Mouse (Mus musculus): ENCODE data around the gene Syne4.

Syne4 gene

DNA sequence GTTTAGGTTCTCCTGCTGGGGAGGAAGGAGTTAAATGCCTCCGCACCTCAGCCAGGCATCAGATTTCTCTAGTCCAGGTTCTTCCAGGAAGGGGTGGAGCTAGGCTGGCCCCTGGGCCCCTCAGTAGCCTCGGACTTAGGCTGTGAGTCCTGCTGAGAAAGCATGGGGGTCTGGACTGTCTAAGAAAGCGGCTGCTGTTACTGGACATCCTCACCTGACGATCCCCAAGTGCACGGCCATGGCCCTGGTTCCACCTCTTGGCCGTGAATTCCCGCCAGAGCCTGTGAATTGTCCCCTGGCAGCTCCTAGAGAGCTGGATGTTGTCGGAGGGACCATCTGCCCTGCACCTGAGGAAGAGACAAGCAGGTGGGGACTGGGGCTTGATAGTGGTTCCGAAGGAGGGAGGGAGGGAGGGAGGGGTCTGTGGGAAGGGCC is at the start of gene Syne4:
Syne4 (plus strand) TSS at position 87 of the 435 bp plus-strand sequence.
- no peak for DNase-seq (ENCODE audit: low read depth, low spot score)

DNA sequence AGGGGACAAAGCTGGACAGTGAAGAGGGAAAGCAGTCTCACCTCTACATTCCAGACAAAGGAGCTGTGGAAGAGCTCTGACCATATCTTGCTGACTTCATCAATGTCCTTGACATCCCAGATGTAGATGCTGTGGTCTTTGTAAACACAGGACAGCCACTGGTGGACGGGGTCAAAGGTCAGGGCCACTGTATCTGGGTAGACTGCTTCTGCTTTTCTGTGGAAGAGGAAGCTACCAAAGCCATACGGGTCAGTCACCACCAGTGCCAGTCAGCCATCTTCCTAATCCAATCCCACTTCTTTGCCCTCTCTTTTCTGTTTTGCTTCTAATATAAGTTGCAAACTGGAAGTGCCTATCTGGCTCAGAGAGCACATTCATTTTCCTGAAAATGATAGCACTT is 49.6 kb upstream of the Syne4 start:
- DNase-seq (ENCODE audit: low read depth, low spot score), result no peak

DNA sequence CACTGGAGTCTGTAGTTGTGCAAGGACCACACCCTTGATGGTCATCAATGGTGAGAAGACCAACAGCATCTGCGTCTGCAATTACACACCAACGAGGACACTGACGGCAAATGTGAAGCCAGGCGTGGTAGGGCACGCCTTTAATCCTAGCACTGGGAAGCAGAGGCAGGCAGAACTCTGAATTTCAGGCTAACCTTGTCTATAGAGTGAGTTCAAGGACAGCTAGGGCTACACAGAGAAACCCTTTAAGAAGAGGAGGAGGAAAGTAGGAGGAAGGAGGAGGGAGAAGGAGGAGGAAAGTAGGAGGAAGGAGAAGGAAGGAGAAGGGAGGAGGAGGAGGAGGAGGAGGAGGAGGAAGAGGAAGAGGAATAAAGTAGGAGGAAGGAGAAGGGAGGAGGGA is 49.1 kb upstream of the Syne4 start:
- no peak for DNase-seq (ENCODE audit: low read depth, low spot score)

DNA sequence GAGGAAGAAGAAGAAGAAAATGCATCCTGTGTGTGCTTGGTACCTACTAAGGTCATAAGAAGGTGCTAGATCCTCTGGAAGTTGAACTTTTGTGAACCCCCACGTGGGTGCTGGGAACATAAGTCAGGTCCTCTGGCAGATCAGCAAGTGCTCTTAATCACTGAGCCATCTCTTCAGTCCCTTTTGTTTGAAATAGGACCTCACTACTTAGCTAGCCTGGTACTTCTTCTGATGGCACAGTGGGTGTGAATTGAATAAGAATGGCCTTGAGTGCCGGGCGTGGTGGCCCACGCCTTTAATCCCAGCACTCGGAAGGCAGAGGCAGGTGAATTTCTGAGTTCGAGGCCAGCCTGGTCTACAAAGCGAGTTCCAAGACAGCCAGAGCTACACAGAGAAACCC is 48.7 kb upstream of the Syne4 start:
- DNase-seq (ENCODE audit: low read depth, low spot score), result no peak

DNA sequence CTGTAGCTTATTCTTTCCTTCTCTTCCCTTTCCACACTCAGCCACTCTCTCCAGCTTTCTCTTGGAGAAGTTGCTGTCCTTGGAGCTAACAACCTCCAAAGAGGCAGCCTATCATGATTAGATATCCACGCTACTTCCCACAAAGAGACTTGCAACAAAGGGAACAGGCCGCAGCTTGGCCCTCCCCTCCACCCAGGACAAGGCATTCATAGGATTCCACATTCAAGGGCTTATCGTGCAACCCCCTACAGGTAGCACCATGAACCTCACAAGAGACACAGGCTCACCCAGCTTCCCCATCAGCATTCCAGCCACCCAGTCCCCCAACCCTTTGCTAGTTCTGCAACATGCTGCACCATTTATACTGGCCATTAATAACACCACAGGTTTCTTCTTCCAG is 47.8 kb upstream of the Syne4 start:
- no peak for DNase-seq (ENCODE audit: low read depth, low spot score)

DNA sequence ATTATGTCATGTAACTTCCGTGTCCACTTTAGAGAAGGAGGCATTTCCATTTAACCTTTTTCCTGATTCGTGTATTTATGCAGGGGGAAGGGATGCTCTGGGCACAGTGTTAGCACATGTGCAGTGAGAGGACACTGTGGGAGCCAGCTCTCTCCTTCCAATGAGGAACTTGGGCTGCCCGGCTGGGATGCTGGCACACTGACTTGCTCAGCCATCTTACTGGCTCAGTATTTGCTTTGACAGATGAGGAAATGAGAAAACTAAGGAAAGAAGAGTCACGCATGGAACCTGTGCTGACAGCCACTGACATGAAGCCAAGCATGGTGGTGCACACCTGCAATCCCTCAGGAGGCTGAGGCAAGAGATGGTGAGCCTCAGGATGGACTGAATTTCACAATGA is 45.0 kb upstream of the Syne4 start:
- no peak for DNase-seq (ENCODE audit: low read depth, low spot score)

DNA sequence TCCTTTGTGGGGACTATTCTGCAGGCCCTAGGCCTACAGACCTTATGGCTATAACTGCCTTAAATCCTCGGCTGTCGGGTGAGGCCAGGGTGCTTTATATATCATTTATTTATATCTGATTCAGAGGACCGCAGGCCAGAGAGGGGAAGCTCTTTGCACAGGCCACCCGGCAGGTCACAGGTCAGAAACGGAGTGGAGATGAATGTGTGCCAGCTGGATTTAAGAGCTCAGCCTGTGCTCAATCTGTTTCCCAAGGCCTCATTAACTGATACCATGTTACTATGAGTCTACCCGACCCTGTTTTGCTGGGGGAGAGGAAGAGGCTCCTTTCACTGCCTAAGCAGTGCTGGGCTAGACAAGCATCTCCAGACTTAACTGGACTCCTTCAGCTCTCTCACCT is 40.2 kb upstream of the Syne4 start:
- no peak for DNase-seq (ENCODE audit: low read depth, low spot score)

DNA sequence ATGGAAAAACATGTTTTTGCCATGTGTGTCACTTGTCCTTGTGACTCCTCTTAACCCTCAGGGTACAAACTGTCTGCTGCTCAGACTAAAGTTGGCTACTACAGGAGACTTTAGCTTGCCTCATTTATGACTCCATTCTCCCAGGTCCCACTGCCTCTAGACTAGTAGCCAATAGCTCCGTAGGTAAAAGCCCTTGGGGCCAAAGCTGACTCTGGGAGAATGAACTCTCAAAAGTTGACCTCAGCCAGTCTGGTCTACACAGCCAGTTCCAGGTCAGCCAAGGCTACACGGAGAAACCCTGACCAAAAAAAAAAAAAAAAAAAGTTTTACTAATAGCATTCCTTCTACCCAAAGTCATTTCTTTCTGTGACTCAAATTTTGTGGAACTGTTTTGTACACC is 35.7 kb upstream of the Syne4 start:
- DNase-seq (ENCODE audit: low read depth, low spot score), result no peak

DNA sequence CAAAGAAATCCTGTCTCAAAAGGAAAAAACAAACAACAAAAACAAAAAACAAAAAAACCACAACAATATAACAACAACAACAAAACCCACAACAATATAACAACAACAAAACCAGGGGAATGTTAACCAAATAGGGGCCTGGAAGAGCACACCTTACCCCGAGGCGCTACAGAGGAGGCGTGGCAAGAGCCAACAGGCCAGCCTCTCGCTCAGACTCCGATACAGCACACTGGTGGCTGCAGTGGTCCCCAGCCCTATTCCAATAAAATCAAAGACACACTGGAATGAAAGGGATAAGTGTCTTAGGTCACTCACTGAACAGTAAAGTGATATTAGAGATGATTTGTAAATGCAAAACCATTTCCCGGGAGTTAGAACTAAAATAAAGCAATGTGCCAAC is 35.1 kb upstream of the Syne4 start:
- no peak for DNase-seq (ENCODE audit: low read depth, low spot score)

DNA sequence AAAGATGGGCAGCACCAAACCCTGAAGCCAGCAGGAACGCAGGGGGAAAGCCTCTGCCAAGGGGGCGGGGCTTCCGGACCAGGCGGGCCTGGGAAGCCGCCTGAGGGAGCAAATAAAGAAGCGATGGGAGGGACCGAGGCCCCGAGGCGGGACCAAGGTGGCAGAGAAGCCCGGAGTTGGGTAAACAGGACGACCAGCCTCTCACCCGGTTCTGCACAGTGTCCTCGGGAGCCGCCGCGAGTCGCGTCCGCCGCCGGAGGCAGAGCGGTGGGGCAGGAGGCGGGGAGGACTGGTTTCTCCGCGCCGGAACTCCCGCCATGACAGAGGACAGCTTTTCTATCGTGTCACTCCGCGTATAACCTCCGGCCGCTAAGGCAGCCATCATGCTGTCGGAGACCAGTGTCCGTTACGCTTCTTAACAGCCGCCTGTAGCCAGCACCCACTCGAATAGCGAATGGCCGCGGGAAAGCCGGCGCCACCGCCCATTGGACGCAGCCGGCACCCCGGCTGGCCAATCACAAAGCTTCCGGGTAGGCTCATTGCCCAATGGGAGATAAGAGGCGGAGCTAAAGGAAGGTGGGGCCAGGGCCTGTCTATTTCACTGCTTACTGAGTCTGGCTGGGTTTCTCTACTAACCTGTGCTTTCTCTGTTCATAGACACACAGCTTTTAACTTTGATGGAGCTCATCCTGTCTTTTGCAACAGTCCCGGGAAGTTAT is 34.5 kb upstream of the Syne4 start, which contains the start of the genes Thap8 and Wdr62:
Thap8 (plus strand) TSS at position 144 of the 719 bp plus-strand sequence.
Wdr62 (minus strand) TSS at position 469 of the 719 bp plus-strand sequence.
- peak; percentile 96 for DNase-seq (ENCODE audit: low read depth, low spot score)

DNA sequence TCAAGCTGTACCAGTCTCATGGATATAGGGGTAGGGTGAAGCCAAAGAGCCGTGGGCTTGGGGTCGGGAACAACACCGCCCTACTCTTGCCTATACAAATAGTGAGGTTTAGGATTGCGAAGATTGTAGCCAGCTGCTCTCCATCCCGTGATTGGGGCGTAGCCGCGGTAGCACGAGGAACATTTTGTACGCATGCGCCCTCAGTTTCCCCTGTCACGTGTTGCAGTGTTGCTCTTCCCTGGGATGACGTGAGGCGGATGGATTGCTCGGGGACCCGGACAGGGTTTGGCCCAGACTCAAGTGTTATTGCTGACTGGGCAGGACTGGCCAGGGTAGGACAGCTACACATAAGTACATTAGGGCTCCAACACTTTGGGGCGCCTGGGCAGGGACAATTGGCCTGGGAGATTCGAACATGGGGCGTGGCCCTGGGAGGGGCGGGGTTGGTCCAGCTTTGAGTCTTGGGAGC is 33.9 kb upstream of the Syne4 start:
- DNase-seq (ENCODE audit: low read depth, low spot score), result peak; percentile 91

DNA sequence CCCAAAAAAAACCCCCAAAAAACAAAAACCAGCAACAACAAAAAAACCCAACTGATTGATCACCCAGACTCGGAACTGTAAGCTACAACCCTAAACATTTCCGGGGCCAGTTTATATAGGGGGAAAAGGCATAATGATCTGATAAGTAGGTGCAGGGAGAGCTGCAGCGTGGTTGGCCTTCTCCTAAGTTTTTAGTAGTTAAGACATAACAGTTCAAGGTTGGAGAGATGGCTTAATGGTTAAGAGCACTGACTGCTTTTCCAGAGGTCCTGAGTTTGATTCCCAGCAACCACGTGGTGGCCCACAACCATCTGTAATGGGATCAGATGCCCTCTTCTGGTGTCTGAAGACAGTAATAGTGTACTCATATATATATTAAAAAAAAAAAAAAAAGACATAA is 33.1 kb upstream of the Syne4 start:
- no peak for DNase-seq (ENCODE audit: low read depth, low spot score)

DNA sequence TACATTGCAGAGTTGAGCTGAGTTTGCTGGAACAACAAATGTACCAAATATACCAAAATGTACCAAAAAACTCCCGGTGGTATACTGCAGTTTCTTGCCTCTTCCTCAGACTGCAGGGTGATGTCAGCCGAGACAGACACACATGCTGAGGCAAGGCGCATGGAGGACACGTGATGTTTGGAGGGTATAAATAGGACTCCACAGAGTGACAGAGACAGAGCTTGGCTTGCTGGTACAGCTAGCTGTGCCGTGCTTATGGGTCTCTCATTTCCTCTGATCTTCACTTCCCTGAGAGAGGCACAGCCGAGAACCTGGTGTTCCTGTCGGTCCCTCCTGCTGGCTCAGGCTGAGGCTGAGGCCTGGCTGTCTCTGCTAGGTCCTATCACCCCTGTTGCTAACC is 31.9 kb upstream of the Syne4 start:
- no peak for DNase-seq (ENCODE audit: low read depth, low spot score)

DNA sequence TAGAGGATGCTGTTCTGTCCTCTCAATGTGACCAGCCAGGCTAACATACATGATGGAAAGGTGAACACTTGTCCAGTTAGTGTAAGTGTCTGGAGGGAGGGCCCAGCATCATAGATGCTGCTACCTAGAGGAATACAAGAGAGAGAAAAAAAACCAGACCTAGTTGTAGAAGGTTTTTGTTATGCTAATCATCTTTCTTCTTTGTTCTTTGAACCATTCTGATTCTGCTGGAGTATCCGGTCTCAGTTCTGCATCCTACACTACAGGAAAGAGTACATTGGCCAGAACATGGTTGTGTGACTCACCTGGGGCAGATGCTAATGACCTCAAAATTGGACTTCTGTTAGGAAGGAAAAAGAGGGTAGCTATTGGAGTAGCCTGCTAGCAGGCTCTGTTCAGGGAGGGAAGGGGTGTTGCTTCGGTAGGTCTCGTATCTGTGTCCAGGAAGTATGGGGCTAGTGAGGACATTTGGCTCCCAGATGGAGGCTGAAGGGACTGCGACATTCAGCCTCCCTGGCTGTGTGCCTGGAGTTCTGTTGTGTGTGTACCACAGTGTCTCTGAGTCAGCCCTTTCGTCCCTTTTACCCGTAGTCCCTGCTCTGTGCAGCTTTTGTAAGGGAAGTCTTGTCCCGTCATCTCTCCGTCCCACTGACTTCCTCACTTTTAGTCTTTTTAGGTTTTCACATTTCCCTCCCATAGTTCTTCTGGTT is 27.8 kb upstream of the Syne4 start:
- no peak for DNase-seq (ENCODE audit: low read depth, low spot score)

DNA sequence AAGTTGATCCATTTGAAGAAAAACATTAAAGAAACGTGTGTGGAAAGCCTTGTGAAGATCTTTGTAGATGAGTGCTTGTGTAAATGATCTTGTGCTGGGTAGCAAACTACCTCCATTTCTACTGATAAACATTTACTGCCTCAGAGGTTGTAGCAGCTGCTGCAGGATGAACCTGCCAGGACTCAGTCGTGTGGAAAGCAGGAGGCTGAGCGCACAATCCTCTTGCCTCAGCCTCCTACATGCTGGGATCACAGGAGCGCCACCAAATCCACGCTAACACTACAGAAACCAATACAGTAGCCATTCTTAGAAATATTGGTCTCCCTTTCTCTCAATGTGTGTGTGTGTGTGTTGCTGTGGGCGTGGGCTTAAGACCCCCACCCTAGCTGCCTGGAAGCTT is 26.6 kb upstream of the Syne4 start:
- DNase-seq (ENCODE audit: low read depth, low spot score), result no peak

DNA sequence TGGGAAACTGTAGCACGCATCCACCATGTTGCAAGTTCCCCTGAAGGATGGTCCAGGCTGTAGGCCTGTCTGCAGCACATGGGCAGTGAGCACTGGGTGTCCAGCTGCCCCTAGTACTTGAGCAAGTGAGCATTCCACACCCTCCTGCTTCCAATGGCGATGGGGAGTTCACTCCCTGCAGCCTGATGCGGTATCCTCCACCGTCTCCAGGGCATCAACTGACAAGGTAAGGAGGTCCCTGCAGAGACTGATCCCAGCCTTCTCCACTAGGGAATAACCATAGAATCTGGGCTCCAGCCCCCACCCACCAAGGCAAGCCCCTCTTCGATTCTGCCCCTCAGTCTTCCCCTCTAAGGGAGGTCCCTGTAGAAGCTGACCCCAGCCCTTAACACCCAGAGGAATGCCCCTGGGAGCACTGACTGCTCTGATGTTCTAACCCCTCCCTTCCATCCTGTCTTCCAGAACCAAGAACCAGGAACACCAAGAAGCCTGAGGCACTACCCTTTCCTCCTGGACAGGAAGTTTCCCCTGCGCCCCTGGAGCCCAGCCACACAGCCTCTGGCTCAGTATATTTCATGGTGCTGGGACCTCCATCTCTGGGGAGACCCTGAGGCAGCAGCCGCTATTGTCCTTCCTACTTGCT is 25.4 kb upstream of the Syne4 start:
- no peak for DNase-seq (ENCODE audit: low read depth, low spot score)

DNA sequence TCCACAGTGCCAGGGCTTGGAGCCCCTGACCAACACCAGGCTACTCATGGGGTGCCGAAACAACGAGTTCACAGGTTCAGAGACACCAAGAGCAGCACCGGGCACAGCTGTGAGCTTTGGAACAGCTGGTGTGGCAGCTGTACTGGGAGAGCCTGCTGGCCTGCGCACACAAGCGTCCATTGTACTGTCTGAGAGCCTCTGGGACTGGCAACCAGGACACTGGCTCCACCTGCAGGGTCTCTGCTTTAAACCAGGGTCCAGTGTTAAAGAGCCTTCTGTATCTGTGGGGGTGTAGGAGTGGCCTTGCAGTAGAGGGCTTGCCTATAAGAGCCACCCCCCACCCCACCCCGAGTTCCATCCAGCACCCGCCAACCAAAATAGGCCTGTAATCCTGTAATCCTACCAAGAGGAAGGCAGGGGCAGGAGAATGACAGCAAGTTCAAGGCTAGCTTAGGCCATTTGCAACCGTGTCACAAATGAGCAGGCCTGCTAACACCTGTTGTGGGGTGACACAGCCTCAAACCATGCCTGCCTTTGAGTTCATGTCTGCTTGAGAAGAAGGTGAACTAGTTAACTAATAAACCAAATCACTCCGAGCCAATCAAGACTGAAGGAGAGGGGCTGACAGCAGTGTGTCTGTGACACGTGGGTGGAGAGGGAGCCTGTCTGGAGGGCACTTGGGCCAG is 24.8 kb upstream of the Syne4 start:
- no peak for DNase-seq (ENCODE audit: low read depth, low spot score)

DNA sequence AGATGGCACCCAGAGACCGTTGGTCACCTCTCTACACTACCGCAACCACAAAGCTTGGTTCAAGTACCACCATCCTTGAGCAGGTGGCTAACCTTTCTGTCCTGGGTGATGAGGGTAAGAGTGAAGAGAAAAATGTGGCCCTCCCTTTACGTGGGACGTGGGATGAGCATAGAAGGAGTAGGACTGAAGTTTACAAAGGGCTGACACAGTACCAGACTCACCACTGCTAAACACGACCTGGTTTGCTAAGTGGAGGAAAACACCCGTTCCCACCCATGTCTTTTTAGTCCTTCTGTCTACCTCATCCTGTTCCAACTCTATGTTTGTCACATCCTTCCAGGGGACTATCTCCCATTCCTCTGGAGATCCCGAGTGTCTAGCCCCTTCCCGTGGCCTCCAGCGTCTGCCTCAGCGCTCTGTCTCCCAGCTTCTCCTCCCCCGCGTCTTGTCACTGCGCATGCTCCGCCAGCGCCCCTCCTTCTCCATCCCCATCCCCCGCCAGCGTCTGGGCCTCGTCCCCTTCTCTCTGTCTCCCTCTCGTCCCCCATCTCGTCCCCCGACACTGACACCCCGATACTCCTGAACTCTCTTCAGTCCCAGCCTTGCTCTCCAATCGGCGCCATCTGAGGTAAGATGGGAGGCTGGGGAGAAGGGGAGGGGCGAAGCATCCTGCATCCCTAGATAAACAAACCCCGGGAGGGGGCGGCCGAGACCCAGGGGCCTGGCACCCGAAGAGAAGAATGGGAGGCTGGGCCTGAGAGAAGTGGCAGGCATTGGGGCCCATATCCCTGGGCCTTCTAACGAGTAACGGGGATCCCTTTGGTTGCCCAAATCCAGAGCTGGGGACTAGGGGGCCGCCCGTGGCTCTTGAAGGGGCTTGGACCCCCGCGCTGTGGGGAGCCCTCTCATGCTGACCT is 23.1 kb upstream of the Syne4 start, which contains the start of gene Clip3:
Clip3 (plus strand) TSS at position 514 of the 917 bp plus-strand sequence.
- DNase-seq (ENCODE audit: low read depth, low spot score), result no peak

DNA sequence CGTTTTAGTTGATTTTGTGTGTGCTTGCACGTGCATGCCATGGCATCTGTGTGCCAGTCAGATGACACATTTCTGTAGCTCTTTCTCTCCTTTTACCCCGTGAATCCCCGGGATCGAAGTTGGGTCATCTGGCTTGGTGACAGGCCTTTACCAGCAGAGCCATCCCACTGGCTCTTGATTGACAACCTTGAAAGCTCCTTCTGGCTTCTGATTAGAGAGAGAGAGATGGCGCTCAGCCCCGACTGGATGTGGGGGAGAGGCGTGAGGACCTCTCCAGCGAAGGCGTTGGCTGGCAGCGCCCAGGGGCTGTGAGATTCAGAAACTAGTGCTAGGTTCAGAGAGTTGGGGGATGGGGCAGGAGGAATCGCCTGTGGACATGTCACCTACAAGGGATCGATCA is 20.8 kb upstream of the Syne4 start:
- no peak for DNase-seq (ENCODE audit: low read depth, low spot score)

DNA sequence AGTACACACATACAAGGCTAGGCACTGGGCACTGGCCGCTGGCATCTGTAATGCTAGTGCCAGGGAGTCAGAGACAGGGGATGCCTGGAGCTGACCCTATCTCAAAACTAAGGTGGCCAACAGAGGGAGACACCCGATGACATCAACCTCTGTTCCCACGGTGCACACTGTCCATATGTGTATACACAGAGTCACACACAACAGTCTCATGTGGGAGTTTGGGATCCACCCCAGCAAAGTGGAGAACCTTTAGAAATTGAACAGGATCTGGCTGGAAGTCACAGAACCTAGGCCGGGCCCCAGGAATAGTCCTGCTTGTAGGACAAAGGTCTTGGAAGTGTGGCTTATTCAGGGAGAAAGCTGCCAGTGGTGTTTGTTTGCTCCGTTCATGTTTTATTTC is 20.3 kb upstream of the Syne4 start:
- DNase-seq (ENCODE audit: low read depth, low spot score), result no peak

DNA sequence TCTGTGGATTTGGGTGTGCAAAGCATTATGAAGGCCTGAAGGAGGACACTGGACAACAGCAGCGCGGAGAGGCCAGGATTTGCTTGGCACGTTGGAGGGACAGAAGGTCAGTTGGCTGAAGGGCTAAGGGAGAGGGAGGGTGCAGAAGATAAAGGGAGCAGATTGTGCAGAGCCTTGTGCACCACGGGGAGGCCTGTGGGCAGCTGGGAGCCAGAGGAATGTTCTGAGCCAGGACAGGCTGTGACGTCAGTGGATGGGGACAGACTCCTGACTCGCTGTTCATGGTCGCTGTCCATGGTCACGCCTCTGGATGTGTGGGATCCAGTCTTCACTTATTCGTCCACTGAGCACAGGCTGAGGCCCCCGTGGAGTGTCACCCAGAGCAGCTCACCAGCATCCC is 19.5 kb upstream of the Syne4 start:
- DNase-seq (ENCODE audit: low read depth, low spot score), result no peak

All from A20 (cell line).